Mouse (Mus musculus) intestine, embryonic 16.5 days (tissue): ENCODE results near the gene Srsf9. TPM values are rescaled to one million over a fixed set of nuclear protein-coding genes. Genes with fewer than 3 reads are reported as not detected.

Experiments used
- polyA plus RNA-seq: library from polyadenylated mRNA; unstranded; fragments of >200 nt; fragmentation: Nextera tagmentation; extraction: Ambion mirVana; gene quantifications from 2 replicates; pipeline ENCODE4 v1.2.1, GENCODE M21; 2015

Gene Srsf9
- polyA plus RNA-seq, 1 experiment from 2014 or later: 67.9 TPM

Other genes starting within 250 kb of the Srsf9 start
- 17.6 and 22.0 TPM in 2 replicates for gene Gm10401, start 228.9 kb upstream of the Srsf9 start, polyA plus RNA-seq
- 150 and 162 TPM in 2 replicates for gene Acads, start 207.8 kb upstream of the Srsf9 start, polyA plus RNA-seq
- 22.1 and 23.2 TPM in 2 replicates for gene Unc119b, start 192.2 kb upstream of the Srsf9 start, polyA plus RNA-seq
- 68.5 and 82.4 TPM in 2 replicates for gene Mlec, start 169.0 kb upstream of the Srsf9 start, polyA plus RNA-seq
- gene Cabp1, start 132.8 kb upstream of the Srsf9 start, polyA plus RNA-seq: 0.80 and 1.2 TPM in 2 replicates
- 124 and 141 TPM in 2 replicates for gene Pop5, start 91.3 kb upstream of the Srsf9 start, polyA plus RNA-seq
- 90.4 and 92.6 TPM in 2 replicates for gene Rnf10, start 54.3 kb upstream of the Srsf9 start, polyA plus RNA-seq
- gene Coq5, start 47.5 kb upstream of the Srsf9 start, polyA plus RNA-seq: 64.2 and 72.9 TPM in 2 replicates
- 1,024 and 1,116 TPM in 2 replicates for gene Dynll1, start 26.2 kb upstream of the Srsf9 start, polyA plus RNA-seq
- gene Gatc, start 14.0 kb downstream of the Srsf9 start, polyA plus RNA-seq: 23.4 and 23.9 TPM in 2 replicates
- gene Triap1, start 14.0 kb downstream of the Srsf9 start, polyA plus RNA-seq: 62.0 and 67.4 TPM in 2 replicates
- gene Cox6a1, start 21.8 kb downstream of the Srsf9 start, polyA plus RNA-seq: 1,462 and 1,500 TPM in 2 replicates
- gene Msi1, start 102.4 kb downstream of the Srsf9 start, polyA plus RNA-seq: 3.0 and 4.5 TPM in 2 replicates
- 1.2 and 1.3 TPM in 2 replicates for gene Pla2g1b, start 139.1 kb downstream of the Srsf9 start, polyA plus RNA-seq
- gene Sirt4, start 157.5 kb downstream of the Srsf9 start, polyA plus RNA-seq: 20.4 and 23.1 TPM in 2 replicates
- gene Pxn, start 179.5 kb downstream of the Srsf9 start, polyA plus RNA-seq: 71.9 and 88.2 TPM in 2 replicates
- 1,506 and 1,615 TPM in 2 replicates for gene Rplp0, start 232.3 kb downstream of the Srsf9 start, polyA plus RNA-seq
- 25.5 and 26.3 TPM in 2 replicates for gene Gcn1l1, start 238.1 kb downstream of the Srsf9 start, polyA plus RNA-seq